Mouse (Mus musculus): ENCODE measurements around the gene Lrrc27.

Lrrc27 gene

DNA sequence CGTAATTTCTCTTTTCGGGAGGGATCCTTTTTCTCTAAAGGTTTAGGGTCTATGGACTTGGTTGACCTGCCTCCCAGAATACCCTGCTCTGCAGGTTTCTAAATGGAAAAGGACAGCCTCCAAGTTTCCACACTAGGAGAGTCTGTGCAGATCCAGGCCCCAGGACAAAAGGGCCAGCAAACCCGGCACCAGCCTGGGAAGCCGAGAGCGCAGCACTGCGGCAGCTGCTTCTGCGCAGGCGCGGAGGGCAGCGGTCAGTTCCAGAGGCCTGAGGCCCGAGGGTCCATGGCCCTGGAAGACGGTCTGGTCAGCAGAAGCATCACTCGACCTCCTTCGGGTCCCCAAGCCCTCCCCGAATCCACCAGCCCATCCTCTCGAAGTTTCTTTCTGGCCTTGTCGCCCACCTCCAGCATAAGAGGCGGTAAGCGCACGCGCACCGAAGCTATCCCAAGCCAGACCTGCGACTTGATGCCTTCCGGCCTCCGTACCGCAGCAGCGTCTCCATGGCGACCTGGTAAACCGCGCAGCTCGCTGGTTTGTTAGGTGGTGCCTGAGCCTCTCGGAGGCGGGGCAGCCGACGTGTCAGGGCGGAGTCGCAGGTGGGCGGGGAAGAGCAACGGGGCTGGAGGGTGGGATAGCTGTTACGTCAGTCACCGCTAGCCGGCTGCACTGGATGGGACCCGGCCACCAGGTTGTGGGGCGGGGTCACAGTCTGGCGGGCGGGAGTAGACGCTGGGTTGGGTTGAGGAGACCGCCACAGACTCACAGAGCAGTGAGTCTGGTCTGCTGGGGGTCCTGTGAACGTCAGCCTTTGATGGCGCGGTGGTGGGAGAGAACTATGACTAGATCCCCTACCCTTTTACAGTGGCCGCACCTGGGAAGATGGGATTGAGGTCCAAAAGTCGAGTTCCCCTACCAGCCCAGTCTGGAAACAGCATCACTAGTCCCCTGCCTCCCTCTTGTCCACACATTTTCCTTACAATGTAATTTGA, at the start of gene Lrrc27, which contains the start of gene Stk32c:
Lrrc27 (plus strand) TSS at position 235 of the 992 bp plus-strand sequence.
Stk32c (minus strand) TSS at position 554 of the 992 bp plus-strand sequence.
- peak; percentile 100 for DNase-seq (ENCODE audit: low read depth, low spot score)

DNA sequence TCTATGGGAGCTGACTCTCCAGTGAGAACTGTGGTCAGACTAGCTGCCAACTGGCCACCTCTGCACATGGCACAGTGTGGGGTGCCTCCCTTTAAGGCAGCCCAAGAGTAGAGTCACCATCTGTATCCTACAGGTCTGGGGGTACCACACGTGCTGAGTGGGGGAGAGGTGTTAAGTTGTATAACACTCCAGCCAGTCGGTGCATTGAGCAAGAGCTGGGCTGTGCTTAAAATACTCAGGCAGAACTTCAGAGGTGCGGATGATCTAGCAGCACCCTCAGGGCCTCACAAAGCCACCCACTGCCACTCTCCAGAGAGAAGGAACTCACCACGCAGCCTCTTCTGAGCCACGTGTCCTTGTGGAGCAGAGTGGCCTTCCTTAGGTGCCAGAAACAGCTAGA, 48.4 kb upstream of the Lrrc27 start:
- no peak for DNase-seq (ENCODE audit: low read depth, low spot score)

DNA sequence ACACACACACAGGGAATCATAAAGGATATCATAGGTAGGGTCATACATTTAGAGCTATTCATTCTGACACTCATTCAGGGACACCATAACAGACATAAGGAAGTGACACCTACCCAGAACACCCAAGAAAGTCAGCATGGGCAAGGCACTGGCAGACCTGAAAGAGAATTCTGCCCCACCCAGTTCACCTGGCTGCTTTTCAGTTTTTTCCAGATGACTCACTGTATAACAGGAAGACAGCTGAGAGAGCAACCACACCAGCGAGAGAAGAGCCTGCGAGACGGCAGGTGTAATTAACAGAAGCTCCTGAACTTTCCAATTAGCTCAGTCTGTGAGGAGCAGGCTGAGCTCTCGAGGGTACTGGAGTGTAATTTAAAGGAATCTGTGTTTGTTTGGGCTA, 43.6 kb upstream of the Lrrc27 start:
- DNase-seq (ENCODE audit: low read depth, low spot score) = no peak

DNA sequence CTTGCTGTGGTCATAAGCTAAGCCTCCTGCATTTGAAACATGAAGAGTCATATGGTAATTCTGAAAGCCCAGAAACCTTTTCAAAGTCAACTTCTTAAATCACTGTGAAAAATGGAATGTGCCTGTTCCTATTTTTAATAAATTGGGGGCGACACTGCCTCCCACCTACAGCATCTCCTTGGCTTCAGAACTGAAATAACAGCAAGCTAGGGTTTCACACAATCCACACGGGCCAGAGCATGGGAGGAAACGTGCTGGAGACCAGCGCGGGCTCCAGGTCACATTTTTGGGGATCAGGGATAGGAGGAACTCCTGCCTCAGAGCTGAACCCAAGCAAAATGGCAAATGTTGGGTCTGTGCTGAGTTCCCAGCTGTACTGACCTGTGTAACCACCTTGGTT, 33.5 kb upstream of the Lrrc27 start:
- no peak for DNase-seq (ENCODE audit: low read depth, low spot score)

DNA sequence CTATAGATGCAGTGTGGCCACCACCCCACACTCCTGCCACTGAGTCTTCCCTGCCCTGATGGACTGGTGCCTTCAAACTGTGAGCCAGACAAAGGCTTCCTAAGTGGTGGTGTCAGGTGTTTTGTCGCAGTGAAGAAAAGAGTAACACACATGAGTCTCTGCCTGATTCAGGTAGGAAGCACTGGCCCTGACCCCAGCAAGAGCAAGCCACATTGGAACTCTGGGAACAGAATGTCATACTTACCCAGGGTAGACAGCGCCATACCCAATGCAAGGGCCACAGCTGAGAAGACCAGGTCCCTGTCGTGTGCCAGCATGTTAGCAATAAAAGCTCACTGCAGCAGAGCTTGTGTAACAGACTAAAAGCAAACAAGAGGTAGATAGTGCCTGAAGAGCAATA, 32.7 kb upstream of the Lrrc27 start:
- DNase-seq (ENCODE audit: low read depth, low spot score) = no peak

DNA sequence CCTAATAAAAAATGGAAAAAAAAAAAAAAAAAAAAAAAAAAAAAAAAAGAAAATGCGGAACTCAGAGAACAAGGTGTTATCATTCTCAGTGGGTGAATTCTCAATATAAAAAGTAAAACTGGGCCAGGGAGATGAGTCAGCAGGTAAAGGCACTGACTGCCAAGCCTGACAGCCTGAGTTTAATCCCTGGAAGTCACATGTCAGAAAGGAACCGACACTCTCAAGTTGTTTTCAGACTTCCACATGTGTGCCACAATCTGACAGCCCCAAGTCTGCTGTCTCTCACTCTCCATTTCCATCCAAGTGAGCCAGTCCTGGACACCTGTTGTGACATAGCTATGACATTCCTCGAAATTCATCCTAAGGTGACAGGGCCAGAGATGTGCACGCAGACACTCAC, 28.4 kb upstream of the Lrrc27 start:
- DNase-seq (ENCODE audit: low read depth, low spot score) = no peak

DNA sequence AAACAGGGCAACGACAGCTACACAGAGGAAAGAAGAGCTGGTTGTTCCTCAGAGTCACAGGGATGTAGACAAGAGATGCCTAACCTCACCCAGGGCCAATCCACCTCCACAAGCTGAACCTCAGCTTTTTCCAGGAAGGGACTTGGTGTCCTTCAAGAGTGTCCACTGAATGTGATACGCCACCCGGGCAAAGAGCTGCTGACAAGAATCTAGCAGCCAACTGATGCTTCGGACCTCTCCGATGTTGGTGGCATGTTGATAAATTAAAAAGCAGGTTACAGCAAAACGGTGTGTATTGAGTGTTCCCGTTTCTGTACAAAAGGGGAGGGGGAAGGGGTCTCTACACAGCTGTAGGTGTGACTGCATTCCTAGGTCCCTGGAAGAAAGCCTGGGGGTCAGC, 27.9 kb upstream of the Lrrc27 start:
- DNase-seq (ENCODE audit: low read depth, low spot score) = no peak

DNA sequence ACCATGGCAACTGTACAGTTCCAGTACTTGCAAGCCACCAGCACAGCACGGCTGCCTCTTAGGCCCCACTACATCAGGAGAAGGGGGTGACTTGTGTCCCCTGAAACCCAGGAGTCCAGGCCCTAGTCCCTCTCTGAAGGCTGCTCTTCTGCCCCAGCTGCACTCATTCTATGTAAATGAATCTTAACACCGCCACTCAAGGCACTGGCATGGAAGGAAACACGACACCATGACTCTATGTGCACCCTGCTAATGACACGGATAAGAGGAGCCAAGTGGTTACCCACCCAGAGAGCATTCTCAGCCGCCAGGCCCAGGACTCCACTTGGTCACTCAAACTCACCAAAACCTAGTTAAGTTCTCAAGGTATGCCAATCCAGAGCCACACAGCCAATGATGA, 26.8 kb upstream of the Lrrc27 start:
- no peak for DNase-seq (ENCODE audit: low read depth, low spot score)

DNA sequence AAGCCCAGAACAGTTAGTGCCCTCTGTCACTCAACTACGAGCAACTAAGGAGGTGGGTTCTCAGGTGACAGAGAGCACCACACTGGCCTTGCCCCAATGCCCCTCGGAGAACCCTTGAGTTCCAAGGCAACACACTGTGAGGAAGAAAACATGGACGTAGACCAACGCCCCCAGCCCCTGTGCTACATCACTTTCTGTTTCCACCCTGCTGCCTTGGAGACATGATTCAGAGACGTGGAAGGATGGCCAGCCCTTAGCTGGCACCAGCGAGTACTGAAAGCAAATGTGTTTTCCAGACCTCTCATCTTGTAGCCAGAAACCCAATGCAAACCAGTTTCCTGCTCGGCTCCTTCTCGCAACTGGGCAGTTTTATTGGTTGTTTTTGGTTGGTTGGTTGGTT, 26.4 kb upstream of the Lrrc27 start:
- DNase-seq (ENCODE audit: low read depth, low spot score) = no peak

DNA sequence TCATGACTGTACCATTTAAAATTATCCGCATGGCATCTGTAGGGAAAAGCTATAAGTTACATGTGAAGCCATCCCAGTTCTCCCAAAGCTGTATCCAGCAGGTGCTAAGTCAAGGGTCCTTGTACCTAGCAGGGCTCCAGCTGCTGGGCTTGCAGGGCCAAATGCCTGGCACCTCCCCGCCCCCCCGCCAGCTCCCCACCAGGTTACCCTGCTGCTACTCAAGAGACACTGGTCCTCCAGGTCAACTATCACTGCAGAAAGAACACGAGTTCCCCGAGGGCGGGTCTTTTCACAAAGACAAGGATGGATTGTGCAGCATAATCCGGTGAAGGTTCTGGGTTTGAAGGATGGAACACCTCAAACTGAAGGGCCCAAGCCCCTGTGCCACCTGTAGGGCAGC, 25.5 kb upstream of the Lrrc27 start:
- DNase-seq (ENCODE audit: low read depth, low spot score) = no peak

DNA sequence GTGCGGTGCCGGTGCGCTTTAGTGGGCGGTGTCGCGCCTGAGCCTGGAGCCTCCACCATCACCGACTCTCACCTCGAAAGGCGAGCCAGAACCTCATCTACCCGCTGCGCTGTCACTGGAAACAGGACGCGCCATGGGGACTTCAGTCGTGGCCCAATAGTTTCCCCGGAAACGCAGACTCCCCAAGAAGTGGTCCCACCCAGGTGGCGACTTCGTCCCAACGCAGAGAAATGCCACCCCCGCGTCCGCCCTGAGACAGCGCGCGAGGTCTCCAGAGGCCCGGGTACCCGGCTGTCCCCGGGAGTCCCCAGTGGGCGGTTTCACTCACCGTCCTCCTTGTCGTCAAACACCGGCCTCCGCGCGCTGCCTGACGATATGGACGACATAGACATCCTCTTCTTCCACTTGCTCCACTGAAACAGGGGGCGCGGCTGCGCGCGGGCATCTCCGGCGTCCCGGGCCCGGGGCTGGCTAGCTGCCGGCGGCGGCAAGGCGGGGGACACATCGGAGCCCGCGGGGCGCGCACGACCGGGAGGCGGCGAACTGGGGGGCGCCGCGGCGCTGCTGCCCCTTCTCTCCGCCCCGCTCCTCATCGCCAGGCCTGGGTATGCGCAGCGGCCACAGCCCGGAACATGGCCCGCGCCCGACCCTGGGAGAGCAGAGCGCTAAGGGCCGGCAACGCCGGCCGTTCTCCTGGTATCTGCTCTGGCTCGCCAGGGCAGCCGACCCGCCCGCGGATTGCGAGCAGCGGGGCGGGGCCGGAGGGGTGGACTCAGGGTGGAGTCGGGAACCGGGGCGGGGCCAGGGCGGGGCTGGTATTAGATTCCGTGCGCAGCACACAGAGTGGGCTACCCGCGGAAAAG, 24.8 kb upstream of the Lrrc27 start:
- peak; percentile 80 for DNase-seq (ENCODE audit: low read depth, low spot score)

DNA sequence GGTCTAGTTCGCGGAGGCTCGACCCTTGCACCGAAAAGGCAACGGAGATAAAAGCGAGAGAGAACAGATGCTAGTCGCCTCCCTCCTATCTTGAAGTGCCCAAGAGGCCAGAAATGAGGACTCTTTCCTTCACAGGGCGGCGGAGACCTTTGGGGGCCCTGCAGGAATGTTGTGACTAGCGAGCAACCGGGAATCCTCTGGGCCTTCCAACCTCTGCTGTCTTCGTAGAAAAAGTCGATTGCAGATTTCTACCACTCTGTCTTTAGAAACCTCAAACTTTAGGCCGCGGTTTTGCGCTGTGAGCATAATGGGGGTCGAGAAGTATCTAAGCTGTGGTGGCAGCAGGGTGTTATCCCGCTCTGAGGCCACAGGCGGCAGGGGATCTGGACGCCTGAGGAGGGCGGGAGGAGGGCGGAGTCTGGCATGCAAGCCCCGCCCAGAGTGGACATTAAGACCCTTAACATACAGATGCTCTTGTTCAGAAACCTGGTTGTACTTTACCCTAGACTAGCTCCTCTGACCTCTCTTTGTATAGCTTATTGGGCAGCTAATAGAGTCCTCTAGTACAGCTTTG, 24.1 kb upstream of the Lrrc27 start:
- peak; percentile 71 for DNase-seq (ENCODE audit: low read depth, low spot score)

DNA sequence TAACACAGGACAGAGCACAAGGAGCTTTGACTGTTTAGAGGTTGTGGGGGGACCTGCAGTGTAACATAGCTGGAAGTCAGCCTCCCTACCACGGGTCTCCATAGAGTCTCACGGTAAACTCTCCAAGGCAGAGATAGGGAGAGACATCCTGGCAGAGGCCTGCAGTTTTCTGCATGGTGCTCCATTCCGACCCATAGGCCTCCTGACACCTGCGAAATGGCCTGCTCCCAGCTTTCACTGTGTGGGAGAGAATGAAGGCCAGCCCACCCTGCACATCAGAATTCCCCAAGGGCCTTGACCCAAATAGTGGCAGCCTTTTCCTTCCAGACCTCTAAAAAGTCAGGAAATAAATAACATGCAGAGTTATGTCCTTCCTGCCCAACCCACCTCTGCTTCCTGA, 22.2 kb upstream of the Lrrc27 start:
- no peak for DNase-seq (ENCODE audit: low read depth, low spot score)

DNA sequence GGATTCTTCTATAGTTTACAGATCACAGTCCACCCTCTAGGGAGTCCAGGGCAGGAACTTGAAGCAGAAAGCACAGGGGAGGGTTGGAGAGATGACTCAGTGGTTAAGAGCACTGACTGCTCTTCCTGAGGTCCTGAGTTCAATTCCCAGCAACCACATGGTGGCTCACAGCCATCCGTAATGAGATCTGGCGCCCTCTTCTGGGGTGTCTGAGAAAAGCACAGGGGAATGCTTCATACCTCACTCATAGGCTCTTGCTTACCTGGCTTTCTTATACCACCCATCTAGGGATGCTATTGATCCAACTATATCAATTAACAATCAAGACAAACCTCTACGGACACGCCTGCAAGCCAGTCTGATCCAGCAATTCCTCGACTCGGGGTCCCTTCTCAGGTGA, 21.2 kb upstream of the Lrrc27 start:
- DNase-seq (ENCODE audit: low read depth, low spot score) = peak; percentile 22

DNA sequence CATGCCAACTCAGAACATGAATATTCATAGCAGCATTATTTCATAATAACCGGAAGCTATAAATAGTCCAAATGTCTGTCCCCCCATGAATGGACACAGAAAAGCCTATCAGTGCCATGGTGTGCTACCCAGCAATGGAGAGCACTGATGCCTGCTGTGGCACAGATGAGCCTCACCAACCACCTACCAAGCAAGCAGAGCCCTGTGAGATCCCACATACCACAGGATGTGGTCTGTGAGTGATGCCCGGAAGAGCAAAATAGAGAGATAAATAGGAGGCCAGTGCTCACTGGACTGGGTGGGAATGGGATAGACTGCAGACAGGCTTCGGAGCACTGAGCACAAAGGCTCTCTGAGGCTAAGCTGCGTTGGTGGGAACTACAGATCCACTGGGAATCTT, 15.8 kb upstream of the Lrrc27 start:
- DNase-seq (ENCODE audit: low read depth, low spot score) = no peak

DNA sequence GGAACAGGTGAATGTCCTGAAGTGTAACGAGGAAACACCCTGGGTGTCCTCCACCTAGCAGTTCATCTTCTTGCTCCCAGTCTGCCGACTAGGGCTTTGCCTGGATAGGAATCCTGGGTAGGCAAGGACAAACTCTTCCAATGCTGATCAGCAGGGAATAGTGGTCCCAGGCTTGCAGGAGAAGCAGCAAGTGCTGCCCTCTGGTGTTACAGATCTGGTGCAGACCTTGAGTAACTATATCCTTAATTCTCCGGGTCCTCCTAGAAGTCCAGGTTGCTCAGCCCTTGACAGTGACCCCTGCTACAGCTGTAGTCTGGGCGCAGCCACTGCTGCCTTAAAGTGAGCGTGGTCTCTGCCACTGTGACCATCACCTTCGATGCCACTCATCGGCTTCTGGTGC, 12.7 kb upstream of the Lrrc27 start:
- DNase-seq (ENCODE audit: low read depth, low spot score) = peak; percentile 70

DNA sequence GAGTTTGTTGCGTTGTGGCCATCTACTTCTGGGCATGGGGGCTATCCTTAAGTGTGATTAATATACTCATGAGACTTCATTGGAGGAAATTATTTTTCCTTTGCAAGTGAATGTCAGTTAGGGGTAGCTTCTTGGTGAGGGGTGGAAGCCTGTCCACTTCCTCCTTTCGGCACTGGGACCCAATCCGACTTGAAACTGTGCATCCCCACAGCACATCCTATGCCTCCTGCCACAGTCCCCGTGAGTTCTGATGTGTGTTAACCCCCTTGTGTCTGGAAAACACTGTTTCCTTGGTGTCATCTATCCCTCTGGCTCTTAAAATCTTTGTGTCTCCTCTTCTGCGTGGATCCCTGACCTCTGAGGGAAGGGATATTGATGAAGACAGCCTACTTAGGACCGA, 11.6 kb upstream of the Lrrc27 start:
- DNase-seq (ENCODE audit: low read depth, low spot score) = no peak

DNA sequence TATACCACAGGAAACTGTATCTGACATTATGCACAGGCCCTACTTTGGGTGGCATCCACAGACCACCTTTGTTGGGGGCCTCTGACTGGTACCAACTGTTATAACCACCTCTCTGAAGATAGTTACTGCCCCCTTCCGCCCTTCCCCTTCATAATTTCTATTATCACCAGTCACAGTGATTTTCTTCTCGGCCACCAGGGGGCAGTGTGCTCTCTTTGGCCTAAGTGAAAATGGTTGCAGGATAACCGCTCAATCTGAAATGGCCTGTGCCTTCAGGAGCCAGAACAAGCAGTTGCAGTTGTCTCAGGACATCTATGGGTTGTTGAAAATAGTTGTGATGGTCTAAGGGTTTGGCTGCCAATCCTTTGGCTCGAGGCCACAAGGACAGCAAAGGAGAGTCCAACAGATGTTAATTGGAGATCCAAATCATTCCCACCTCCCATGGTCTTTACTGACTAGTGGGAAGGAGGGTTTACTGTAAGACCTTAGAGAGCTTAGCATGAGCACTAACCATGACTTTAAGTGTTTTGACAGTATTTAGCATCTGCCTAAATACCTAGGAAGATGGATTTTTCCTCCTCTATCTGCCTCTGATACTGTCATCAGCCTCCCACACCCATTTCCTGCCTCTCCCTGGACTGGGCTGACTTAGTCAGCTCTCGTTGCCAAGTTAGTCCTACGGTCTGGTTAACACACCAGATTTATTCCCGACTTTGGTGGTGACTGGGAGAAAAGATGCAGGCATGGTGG, 4.6 kb upstream of the Lrrc27 start:
- peak; percentile 78 for DNase-seq (ENCODE audit: low read depth, low spot score)

DNA sequence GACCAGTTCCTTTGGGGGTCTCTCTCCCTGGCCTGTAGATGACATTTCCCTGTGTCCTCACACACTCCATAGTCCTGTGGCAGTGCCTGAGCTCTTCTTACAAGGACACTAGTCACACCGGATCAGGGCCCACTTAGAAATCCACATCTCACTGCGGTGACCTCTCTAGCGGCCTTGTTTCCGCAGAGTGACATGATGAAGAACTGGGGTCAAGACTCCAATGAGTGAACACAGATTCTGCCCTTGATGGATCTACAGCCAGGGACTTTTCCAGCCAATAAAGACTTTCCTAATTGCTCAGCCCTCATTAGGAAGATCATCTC, 4.1 kb upstream of the Lrrc27 start:
- DNase-seq (ENCODE audit: low read depth, low spot score) = no peak

DNA sequence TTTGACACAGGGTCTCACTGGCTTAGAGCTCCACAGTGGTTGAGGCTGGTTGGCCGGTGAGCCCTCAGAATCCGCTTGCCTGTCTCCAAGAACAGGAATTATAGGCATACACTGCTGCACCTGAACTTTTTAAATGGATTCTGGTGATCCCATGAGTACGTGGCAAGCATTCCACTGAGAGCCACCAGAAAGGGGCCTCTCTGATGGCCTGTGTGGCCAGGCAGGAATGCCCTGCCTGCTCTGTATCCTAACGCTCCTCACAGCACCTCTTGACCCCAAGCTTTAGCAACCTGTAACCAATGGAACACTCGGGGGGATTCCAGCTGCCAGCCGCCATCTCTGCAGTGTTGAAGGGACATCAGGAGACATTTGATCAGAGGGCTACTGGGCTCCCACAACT, 1.0 kb upstream of the Lrrc27 start:
- no peak for DNase-seq (ENCODE audit: low read depth, low spot score)

DNA sequence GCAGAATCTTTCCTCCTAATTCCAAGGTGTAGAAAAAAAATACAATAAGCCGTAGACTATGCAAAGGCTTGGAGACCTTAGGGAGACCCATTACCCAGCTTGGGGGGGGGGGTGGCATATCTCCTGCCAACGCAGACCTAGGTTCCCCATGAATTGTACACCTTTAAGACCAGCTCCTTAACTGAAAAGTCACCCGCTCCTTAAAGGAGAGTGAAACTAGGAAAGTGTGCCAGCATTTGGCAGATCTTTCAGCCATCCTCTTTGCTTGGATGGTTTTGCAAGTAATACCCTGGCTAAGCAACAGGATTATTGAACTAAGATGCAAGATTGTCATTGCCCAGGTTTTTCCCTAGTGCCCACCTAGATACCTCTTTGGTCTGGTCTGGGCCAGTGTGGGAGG, 963 bp downstream of the Lrrc27 start:
- DNase-seq (ENCODE audit: low read depth, low spot score) = no peak

DNA sequence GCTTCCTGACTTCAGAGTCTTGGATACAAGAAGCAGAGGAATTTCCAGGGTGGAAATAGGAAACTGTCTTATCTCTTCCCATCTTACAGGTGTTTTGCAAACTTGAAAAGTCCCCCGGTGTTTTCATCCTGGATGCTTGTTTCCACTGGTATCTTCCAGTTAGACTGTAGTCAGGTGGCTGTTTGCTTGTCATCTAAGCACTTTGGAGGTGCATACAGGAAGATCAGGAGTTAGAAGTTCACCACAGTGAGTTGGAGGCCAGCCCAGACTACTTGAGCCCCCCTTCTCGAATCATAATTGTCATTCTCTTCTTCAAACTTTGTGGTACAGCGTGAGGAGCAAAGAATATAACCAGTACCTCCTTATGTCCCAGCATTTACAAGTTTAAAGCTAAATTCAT, 1.4 kb downstream of the Lrrc27 start:
- DNase-seq (ENCODE audit: low read depth, low spot score) = no peak

All from ZHBTc4 (cell line).